Mouse (Mus musculus): ENCODE results near the gene Rngtt. TPM values are rescaled to one million over a fixed set of nuclear protein-coding genes. Genes with fewer than 3 reads are reported as not detected.

Rngtt gene
- polyA plus RNA-seq, 1 experiment from 2014 or later: 11.0 TPM

DNA sequence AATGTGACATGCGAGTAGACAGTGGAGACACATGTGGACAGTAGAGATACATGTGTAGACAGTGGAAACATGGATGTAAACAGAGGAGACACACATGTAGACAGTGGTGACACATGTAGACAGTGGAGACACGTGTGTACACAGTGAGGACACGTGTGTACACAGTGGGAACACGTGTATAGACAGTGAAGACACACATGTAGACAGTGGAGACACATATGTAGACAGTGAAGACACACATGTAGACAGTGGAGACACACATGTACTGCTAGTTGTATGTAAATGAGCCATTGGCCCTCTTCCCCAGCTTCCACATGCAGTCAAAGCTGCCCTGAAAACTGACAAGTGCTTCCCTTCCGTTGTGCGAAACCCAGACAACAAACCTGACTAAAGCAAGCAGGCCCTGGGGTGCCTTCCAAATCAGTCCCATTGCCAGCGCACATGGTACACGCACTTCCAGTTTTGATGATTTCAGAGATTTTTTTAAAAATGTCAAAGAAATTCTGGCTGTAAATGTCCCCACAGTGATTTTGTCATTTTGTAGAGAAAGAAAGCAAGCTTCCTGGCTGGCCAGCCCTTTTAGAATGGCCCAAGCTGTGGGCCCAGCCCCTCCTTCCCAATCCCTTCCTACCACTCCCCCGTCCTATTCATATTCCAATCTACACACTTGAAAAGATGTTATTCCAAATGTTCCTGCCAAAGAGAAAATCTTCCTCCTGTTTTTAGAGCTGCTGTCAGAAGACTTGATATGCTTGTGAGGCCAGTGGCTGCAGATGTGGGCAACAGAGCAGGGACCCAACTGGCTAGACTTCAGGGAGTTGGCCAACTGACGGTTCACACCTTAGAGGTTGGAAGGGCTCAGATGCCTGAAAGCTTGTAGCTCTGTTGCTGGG, 204.2 kb downstream of the Rngtt start:
- POLR2A ChIA-PET: no interaction called here

DNA sequence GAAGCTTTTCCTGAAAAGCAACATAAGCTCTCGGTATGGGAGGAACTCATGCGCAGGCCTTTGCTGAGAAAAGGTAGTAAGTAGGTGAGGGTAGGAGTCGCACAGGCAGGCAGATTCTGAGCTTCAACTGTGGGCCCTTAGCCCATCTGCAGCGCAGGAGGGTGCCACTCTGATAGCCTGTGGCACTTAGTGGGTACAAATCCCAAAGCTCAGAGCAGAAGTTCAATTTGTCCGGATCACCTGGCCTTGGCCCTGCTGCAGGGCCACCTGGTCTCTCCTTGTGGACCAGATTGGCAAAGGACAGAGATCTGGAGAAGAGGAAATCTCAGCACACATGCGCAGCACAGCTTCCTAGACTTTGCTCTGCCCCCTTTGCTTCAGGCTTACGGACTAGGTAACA, 210.1 kb downstream of the Rngtt start:
- ChIA-PET POLR2A (no interaction called here), CTCF (no interaction called here)
- ATAC-seq (no peak), DNase-seq (ENCODE audit: low read depth, low spot score) (no peak)
- no peak for TF ChIP-seq CTCF (IDR thresholded peaks at IDR 0.05)
- no peaks in the 10 kb centered on the region for H3K27me3 ChIP-seq
- in situ Hi-C loops (cut with MboI; ENCODE audit: low pct_unique_long_range_greater_than_20kb): no loop called here

More for the DNA sequence above, 204.2 kb downstream of the Rngtt start:
- CTCF ChIA-PET: no interaction called here
- no peak for TF ChIP-seq CTCF (IDR thresholded peaks at IDR 0.05)
- no peak for DNase-seq (ENCODE audit: low read depth, low spot score)
- H3K27me3 ChIP-seq: no peaks in the 10 kb centered on the region
- in situ Hi-C loops (cut with MboI; ENCODE audit: low pct_unique_long_range_greater_than_20kb): no loop called here
- no peak for ATAC-seq

DNA sequence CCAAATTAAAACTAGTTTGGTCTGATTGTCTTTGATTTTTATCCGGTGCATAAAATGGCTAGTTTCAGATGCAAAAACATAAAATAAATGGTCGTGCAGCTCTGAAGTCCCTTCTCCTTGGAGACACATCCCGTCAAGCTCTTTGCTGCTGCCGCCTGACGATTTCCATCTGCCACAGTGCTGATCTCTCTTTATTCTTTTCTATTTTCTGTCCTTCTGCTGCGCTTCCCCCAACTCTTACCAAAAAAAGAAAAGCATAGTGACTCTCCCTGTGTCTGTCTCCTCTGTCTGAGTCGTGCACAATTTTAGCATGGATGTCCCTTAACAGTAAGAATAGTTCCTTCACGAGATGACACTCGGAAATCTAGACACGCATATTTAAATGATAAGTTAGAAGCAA, 210.8 kb downstream of the Rngtt start:
- in situ Hi-C loops (cut with MboI; ENCODE audit: low pct_unique_long_range_greater_than_20kb): no loop called here
- POLR2A ChIA-PET: no interaction called here
- ATAC-seq (no peak), DNase-seq (ENCODE audit: low read depth, low spot score) (no peak)
- no peaks in the 10 kb centered on the region for H3K27me3 ChIP-seq
- CTCF ChIA-PET: no interaction called here
- TF ChIP-seq CTCF (IDR thresholded peaks at IDR 0.05): no peak

DNA sequence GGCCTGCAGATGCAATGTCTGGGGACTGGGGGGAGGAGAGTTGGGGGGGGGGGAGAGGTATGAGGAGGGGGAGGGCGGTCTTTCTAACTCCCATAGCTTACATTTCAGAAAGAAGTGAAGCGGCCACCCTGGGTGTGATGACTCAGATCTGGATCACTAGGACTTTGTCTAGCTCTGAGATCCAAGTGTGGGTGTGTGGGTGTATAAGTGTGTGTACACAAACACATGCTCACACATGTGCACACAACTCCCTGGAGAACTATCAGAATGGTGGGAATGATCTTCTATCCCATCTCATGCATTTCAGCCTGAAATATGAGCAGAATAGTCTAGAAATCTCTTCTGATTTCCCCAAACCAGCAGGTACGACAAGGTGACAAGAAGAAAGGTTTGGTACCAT, 213.7 kb downstream of the Rngtt start:
- in situ Hi-C loops (cut with MboI; ENCODE audit: low pct_unique_long_range_greater_than_20kb): no loop called here
- no peak for TF ChIP-seq CTCF (IDR thresholded peaks at IDR 0.05)
- H3K27me3 ChIP-seq: no peaks in the 10 kb centered on the region
- DNase-seq (ENCODE audit: low read depth, low spot score): no peak
- ATAC-seq: no peak
- ChIA-PET CTCF (no interaction called here), POLR2A (no interaction called here)

DNA sequence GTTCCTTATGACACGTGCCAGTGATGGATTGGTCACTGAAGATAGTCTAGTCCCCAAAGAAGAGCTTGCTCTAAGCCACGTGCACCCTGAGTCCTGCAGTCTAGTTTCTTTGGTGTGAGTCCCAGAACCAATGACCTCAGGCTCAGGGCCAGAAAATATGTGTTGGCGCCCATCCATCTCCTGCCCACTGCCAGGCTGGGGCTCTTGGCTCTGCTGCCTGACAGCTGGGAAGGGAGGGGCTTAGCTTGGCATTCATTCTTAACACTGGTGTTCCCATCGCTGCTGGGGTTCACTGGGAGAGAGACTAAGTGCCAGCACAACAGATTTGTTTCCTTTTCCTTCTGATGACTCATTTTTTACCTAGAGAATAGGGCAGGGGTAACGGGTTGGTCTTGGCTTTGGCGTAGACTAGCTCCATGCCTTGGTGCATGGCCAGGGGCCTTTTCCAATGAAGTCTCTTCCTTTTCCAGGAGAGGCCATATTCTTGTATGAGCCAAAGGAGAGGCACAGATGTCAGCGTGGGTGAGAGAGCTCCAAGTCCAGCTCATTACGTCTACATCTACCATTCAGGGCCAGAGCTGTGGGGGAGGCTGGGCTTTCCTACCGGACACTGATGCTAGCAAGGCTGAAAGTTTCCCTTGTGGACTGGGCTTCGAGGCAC, 214.5 kb downstream of the Rngtt start:
- POLR2A ChIA-PET: no interaction called here
- peak; percentile 47 for DNase-seq (ENCODE audit: low read depth, low spot score)
- no peaks in the 10 kb centered on the region for H3K27me3 ChIP-seq
- peak; percentile 62 for ATAC-seq
- TF ChIP-seq CTCF (IDR thresholded peaks at IDR 0.05): no peak
- CTCF ChIA-PET: no interaction called here
- in situ Hi-C loops (cut with MboI; ENCODE audit: low pct_unique_long_range_greater_than_20kb): no loop called here

DNA sequence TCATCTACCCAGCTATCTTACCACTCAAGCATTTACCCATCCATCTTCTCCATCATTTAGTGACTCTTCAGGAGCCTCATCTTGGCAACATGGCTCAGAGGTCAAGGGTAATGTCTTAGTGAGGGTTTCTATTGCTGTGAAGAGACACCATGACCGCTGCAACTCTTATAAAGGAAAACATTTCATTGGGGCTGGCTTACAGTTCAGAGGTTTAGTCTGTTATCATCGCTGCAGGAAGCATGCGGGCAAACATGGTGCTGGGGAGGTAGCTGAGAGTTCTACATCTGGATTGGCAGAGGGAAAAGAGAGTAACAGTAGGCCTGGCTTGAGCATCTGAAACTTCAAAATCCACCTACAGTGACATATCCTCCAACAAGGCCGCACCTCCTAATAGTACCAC, 215.2 kb downstream of the Rngtt start:
- H3K27me3 ChIP-seq: no peaks in the 10 kb centered on the region
- DNase-seq (ENCODE audit: low read depth, low spot score) (no peak), ATAC-seq (no peak)
- no peak for TF ChIP-seq CTCF (IDR thresholded peaks at IDR 0.05)
- POLR2A ChIA-PET: no interaction called here
- in situ Hi-C loops (cut with MboI; ENCODE audit: low pct_unique_long_range_greater_than_20kb): no loop called here
- CTCF ChIA-PET: no interaction called here

DNA sequence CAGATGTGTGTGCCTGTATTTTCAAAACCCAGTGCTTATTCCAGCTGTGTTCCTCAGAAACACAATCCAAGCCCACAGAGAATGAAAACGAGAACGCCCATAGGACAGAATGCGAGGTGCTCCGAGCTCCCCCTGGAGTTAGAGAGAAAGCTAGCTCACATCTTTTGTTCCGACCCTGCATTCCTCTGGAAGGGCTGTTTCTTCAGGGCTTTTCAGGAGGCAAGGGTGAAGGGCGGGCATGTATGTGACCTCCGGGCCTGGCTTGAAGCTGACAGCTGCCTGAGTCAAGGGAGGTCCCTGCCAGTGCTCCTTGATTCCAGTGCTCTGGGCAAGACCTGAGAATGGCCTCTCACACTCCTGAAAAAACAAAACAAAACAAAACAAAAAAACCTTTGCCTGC, 216.0 kb downstream of the Rngtt start:
- no peak for TF ChIP-seq CTCF (IDR thresholded peaks at IDR 0.05)
- in situ Hi-C loops (cut with MboI; ENCODE audit: low pct_unique_long_range_greater_than_20kb): no loop called here
- POLR2A ChIA-PET: no interaction called here
- CTCF ChIA-PET: no interaction called here
- no peaks in the 10 kb centered on the region for H3K27me3 ChIP-seq
- DNase-seq (ENCODE audit: low read depth, low spot score) (no peak), ATAC-seq (no peak)

DNA sequence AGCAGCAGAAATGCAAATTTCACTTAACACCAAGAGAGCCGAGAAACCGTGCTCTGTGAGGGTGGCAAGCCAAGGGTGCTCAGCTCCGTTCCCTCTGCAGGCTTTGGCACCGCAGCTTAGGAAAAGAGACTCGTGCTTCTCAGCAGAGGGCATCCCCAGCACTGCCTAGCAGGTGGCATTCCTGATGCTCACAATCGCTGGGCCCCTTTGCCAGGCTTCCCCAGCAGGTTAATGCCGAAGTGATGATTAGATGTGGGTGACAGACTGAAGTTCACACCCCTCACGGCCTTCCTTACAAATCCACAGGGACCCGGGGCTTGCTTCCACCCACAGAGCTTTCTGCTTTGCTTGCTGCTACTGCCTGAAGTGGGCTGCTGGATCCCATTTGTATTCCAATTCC, 216.6 kb downstream of the Rngtt start:
- in situ Hi-C loops (cut with MboI; ENCODE audit: low pct_unique_long_range_greater_than_20kb): no loop called here
- ChIA-PET POLR2A (no interaction called here), CTCF (interaction anchor here (1.0 kb wide), 1 partner anchor 117 kb away, joined by 3 read pairs; no protein-coding TSS in a partner anchor)
- TF ChIP-seq CTCF (IDR thresholded peaks at IDR 0.05): no peak
- DNase-seq (ENCODE audit: low read depth, low spot score): no peak
- H3K27me3 ChIP-seq: no peaks in the 10 kb centered on the region
- ATAC-seq: no peak

DNA sequence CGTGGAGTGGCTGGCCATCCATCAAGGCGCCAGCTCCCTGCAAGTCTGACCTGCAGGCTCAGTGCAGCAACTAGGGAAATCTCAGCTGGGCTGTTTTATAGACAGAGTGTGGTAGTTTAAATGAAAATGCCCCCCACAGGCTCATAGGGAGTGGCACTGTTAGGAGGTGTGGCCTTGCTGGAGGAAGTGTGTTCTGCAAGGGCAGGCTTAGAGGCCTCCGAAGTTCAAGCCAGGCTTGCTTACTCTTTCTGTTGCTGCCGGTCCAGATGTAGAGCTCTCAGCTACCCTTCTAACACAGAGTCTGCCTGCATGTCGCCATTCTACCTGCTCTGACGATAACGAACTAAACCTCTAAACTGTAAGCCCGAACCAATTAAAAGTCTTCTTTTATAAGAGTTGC, 222.5 kb downstream of the Rngtt start:
- H3K27me3 ChIP-seq: no peaks in the 10 kb centered on the region
- no peak for ATAC-seq
- TF ChIP-seq CTCF (IDR thresholded peaks at IDR 0.05): no peak
- CTCF ChIA-PET: no interaction called here
- in situ Hi-C loops (cut with MboI; ENCODE audit: low pct_unique_long_range_greater_than_20kb): no loop called here
- POLR2A ChIA-PET: no interaction called here
- no peak for DNase-seq (ENCODE audit: low read depth, low spot score)

DNA sequence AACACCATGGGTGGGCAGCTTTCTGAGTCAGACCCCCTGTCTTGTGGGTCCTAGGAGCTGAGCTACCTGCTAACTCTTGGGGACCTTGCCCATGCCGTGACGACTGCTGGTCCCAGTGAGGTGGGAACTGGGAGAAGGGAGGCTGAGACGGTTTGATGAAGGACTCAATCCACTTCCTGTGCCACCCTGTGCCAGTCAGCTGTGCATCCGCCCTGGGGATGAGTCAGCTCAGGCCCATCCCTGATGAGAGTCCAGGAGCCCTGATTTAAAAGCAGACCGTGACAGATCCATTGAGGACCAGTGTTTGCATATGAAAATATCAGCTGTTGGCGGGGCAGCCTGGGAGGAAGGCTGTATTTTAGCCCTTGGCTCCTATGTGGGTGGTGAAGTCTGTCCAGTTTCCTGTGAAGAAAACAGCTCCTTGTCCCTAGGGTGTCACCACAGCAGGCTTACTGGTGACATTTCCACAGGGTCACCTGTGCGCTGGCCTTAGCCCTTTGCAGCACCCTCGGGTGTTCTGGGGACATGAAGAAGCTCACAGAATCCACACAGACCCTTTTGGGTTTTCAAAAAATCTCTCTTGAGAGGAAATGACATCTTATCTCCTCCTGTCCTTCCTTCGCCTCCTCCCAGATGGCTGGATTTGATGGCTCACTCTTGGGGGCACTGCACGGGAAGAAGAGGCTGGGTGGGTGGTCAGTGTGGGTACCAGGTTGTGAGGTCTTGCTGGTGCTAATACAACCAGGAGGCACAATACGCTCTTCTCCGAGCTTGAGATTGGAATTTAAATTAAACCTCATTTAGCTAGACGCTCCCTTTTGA, 234.9 kb downstream of the Rngtt start:
- TF ChIP-seq CTCF (IDR thresholded peaks at IDR 0.05): no peak
- ATAC-seq (no peak), DNase-seq (ENCODE audit: low read depth, low spot score) (no peak)
- H3K27me3 ChIP-seq: no peaks in the 10 kb centered on the region
- ChIA-PET CTCF (interaction anchor here (0.9 kb wide), 1 partner anchor 11 kb away, joined by 3 read pairs; no protein-coding TSS in a partner anchor), POLR2A (no interaction called here)
- in situ Hi-C loops (cut with MboI; ENCODE audit: low pct_unique_long_range_greater_than_20kb): no loop called here

DNA sequence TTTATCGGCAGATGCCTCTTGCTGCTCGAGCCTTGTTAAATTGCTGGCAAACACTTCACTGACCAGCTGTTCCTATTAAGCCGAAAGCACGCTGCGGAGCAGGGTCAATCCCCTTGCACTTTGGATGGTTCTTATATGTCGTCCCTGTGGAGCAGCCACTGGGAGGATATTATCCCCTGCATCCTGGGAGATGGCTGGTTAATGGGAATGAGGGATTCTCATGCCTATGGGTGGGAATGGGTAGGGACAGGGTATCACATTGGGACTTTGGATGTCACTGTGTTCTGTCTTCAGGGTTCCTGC, 235.4 kb downstream of the Rngtt start:
- no peaks in the 10 kb centered on the region for H3K27me3 ChIP-seq
- in situ Hi-C loops (cut with MboI; ENCODE audit: low pct_unique_long_range_greater_than_20kb): no loop called here
- DNase-seq (ENCODE audit: low read depth, low spot score): no peak
- TF ChIP-seq CTCF (IDR thresholded peaks at IDR 0.05): no peak
- ChIA-PET POLR2A (no interaction called here), CTCF (interaction anchor here (0.9 kb wide), 1 partner anchor 12 kb away, joined by 3 read pairs; no protein-coding TSS in a partner anchor)
- ATAC-seq: no peak

Data from Patski (cell line).